Mouse (Mus musculus): ENCODE results near the gene Tox3.

Tox3 gene

GRCm38 (mm10) chr8:90323824-90324223 is 24.3 kb downstream of the Tox3 start:
- no peak for DNase-seq

GRCm38 (mm10) chr8:90322701-90323439 is 25.3 kb downstream of the Tox3 start:
- no peak for DNase-seq

GRCm38 (mm10) chr8:90321255-90321654 is 26.9 kb downstream of the Tox3 start:
- DNase-seq = no peak

- no peak for DNase-seq
These were observed 33.8 kb downstream of the Tox3 start for GRCm38 (mm10) chr8:90314312-90314711.

GRCm38 (mm10) chr8:90302951-90303350 is 45.2 kb downstream of the Tox3 start:
- DNase-seq = no peak

- no peak for DNase-seq
These were observed 45.9 kb downstream of the Tox3 start for GRCm38 (mm10) chr8:90302252-90302651.

GRCm38 (mm10) chr8:90301543-90301942 is 46.6 kb downstream of the Tox3 start:
- no peak for DNase-seq

- no peak for DNase-seq
These were observed 47.2 kb downstream of the Tox3 start for GRCm38 (mm10) chr8:90300973-90301372.

GRCm38 (mm10) chr8:90294061-90294460 is 54.1 kb downstream of the Tox3 start:
- DNase-seq = no peak

- DNase-seq = no peak
These were observed 57.3 kb downstream of the Tox3 start for GRCm38 (mm10) chr8:90290811-90291210.

- DNase-seq = no peak
These were observed 71.4 kb downstream of the Tox3 start for GRCm38 (mm10) chr8:90276722-90277121.

GRCm38 (mm10) chr8:90273182-90273581 is 75.0 kb downstream of the Tox3 start:
- DNase-seq = no peak

- no peak for DNase-seq
These were observed 76.2 kb downstream of the Tox3 start for GRCm38 (mm10) chr8:90271920-90272319.

GRCm38 (mm10) chr8:90267698-90268256 is 80.4 kb downstream of the Tox3 start:
- DNase-seq = no peak

- DNase-seq = no peak
These were observed 81.2 kb downstream of the Tox3 start for GRCm38 (mm10) chr8:90266986-90267385.

- no peak for DNase-seq
These were observed 81.9 kb downstream of the Tox3 start for GRCm38 (mm10) chr8:90266239-90266638.

- DNase-seq = no peak
These were observed 93.8 kb downstream of the Tox3 start for GRCm38 (mm10) chr8:90254158-90254867.

GRCm38 (mm10) chr8:90246357-90246756 is 101.8 kb downstream of the Tox3 start:
- DNase-seq = no peak

GRCm38 (mm10) chr8:90245828-90246227 is 102.3 kb downstream of the Tox3 start:
- no peak for DNase-seq

GRCm38 (mm10) chr8:90245187-90245586 is 103.0 kb downstream of the Tox3 start:
- DNase-seq = no peak

- no peak for DNase-seq
These were observed 103.5 kb downstream of the Tox3 start for GRCm38 (mm10) chr8:90244458-90245145.

GRCm38 (mm10) chr8:90243957-90244356 is 104.2 kb downstream of the Tox3 start:
- DNase-seq = no peak

GRCm38 (mm10) chr8:90242351-90242750 is 105.8 kb downstream of the Tox3 start:
- DNase-seq = no peak

GRCm38 (mm10) chr8:90241461-90241860 is 106.7 kb downstream of the Tox3 start:
- DNase-seq = no peak
